21 mouse cellular contexts compared by ENCODE assay signal in genomic region chr1:72418744-72419655, GRCm38 (mm10).
A peak's percentile ranks its signal among the peaks of the same experiment; 100 is the strongest.
DNase-seq lines count a peak whose midpoint lies in the region; ATAC-seq and TF ChIP-seq lines count a peak whose summit lies in the region.
"Had no signal": no experiment of that assay in that cellular context is flagged by ENCODE, and none has a peak within 500 bp of the region (broad histone marks: within the 10 kb centered on the region; RNA-seq: fewer than 3 reads in every experiment).

No protein-coding gene starts in this region.

- DNase-seq in forebrain, embryonic 11.5 days (ENCODE audit: low spot score), result no peak
- peak in 1 of 2 experiments; percentile 37 for DNase-seq in layer of hippocampus, adult 2 months (ENCODE audit: low spot score in 2 of 2)
- no peak for DNase-seq in layer of hippocampus, adult 9-11 months
- DNase-seq in brain, embryonic 14.5 days (ENCODE audit: low read depth), result peak; percentile 49
- no peak for DNase-seq in T-cell, adult 2 months (ENCODE audit: low spot score)
- DNase-seq: adrenal gland, adult 8-10 months; heart, adult 11 months; heart, postnatal 14 days; kidney, adult 8-10 months; kidney, postnatal 14 days; right cerebral cortex, postnatal 14 days; spleen, adult 18-20 months; thymus, postnatal 36 days had no signal

- TF ChIP-seq POLR2A in brain, embryonic 14.5 days (IDR thresholded peaks at IDR 0.05; ENCODE audit: borderline replicate concordance, extremely low read depth, insufficient read depth, insufficient read length, poor library complexity, severe bottlenecking), result no peak

- H3K9me3 ChIP-seq in forebrain, embryonic 13.5 days (replicated peaks), result no peaks in the 10 kb centered on the region
- H3K9me3 ChIP-seq in forebrain, embryonic 11.5 days (ENCODE audit: control insufficient read depth, low read length), result no peaks in the 10 kb centered on the region
- H3K9me3 ChIP-seq in hindbrain, embryonic 16.5 days (ENCODE audit: control insufficient read depth, low read length), result no peaks in the 10 kb centered on the region
- H3K9me3 ChIP-seq: embryonic facial prominence, embryonic 12.5 days; heart, embryonic 12.5 days; limb, embryonic 15.5 days; liver, embryonic 15.5 days; midbrain, embryonic 10.5 days had no signal

- WGBS in forebrain, embryonic 13.5 days, result 57% methylated on average over 8 of the region's 8 CpGs
- WGBS in forebrain, embryonic 11.5 days, result 70% methylated on average over 8 of the region's 8 CpGs
- WGBS in hindbrain, embryonic 16.5 days, result 52% methylated on average over 8 of the region's 8 CpGs

- ATAC-seq in forebrain, embryonic 13.5 days, result 0 out of 2 replicates have a peak, but pooled peaks have one; percentile 19
- ATAC-seq in forebrain, embryonic 11.5 days (replicated peaks; ENCODE audit: low FRiP score), result no peak
- peak; percentile 53; the same call in 1 of the 2 replicates for ATAC-seq in hindbrain, embryonic 16.5 days

- H3K4me3 ChIP-seq in forebrain, embryonic 13.5 days, result no peak overlapping the region
- no peak overlapping the region for H3K4me3 ChIP-seq in forebrain, embryonic 11.5 days (ENCODE audit: low read depth, low read length)
- no peak overlapping the region for H3K4me3 ChIP-seq in layer of hippocampus, adult 2 months
- no peak overlapping the region for H3K4me3 ChIP-seq in hindbrain, embryonic 16.5 days (ENCODE audit: low read length)
- H3K4me3 ChIP-seq: embryonic facial prominence, embryonic 12.5 days; heart, embryonic 12.5 days; limb, embryonic 15.5 days; liver, embryonic 15.5 days; midbrain, embryonic 10.5 days had no signal

- H3K9ac ChIP-seq in forebrain, embryonic 13.5 days, result no peak overlapping the region
- no peak overlapping the region for H3K9ac ChIP-seq in forebrain, embryonic 11.5 days (ENCODE audit: low read length)
- H3K9ac ChIP-seq in hindbrain, embryonic 16.5 days (ENCODE audit: low read depth, low read length), result no peak overlapping the region
- H3K9ac ChIP-seq: embryonic facial prominence, embryonic 12.5 days; heart, embryonic 12.5 days; limb, embryonic 15.5 days; liver, embryonic 15.5 days had no signal

- no peak for TF ChIP-seq CTCF in layer of hippocampus, adult 2 months (conservative IDR thresholded peaks at IDR 0.05)
- TF ChIP-seq CTCF in brain, embryonic 14.5 days (IDR thresholded peaks at IDR 0.05; ENCODE audit: borderline replicate concordance, extremely low read depth, insufficient read depth, insufficient read length), result no peak

- no peak overlapping the region for H3K4me2 ChIP-seq in forebrain, embryonic 13.5 days
- no peak overlapping the region for H3K4me2 ChIP-seq in forebrain, embryonic 11.5 days (ENCODE audit: low read depth, low read length, severe bottlenecking)
- no peak overlapping the region for H3K4me2 ChIP-seq in hindbrain, embryonic 16.5 days (ENCODE audit: low read length)
- H3K4me2 ChIP-seq: embryonic facial prominence, embryonic 12.5 days; heart, embryonic 12.5 days; limb, embryonic 15.5 days; liver, embryonic 15.5 days had no signal

- peak overlapping the region; percentile 3; the same call in 1 of the 2 replicates for H3K27ac ChIP-seq in forebrain, embryonic 13.5 days
- H3K27ac ChIP-seq in forebrain, embryonic 11.5 days (ENCODE audit: low read depth, low read length), result no peak overlapping the region
- H3K27ac ChIP-seq in layer of hippocampus, adult 2 months, result peak overlapping the region; percentile 53; the same call in 1 of the 2 replicates
- H3K27ac ChIP-seq in hindbrain, embryonic 16.5 days (ENCODE audit: low read depth, low read length), result no peak overlapping the region
- H3K27ac ChIP-seq: embryonic facial prominence, embryonic 12.5 days; limb, embryonic 15.5 days; liver, embryonic 15.5 days; macrophage; midbrain, embryonic 10.5 days had no signal

- H3K36me3 ChIP-seq in forebrain, embryonic 13.5 days (ENCODE audit: poor library complexity, severe bottlenecking), result no peaks in the 10 kb centered on the region
- no peaks in the 10 kb centered on the region for H3K36me3 ChIP-seq in forebrain, embryonic 11.5 days (ENCODE audit: control insufficient read depth, insufficient read depth, low read length)
- no peaks in the 10 kb centered on the region for H3K36me3 ChIP-seq in hindbrain, embryonic 16.5 days (ENCODE audit: control insufficient read depth, insufficient read depth, low read length)
- H3K36me3 ChIP-seq: embryonic facial prominence, embryonic 12.5 days; heart, embryonic 12.5 days; limb, embryonic 15.5 days; liver, embryonic 15.5 days; midbrain, embryonic 10.5 days had no signal

- H3K4me1 ChIP-seq in forebrain, embryonic 13.5 days, result peaks cover 17% of the 10 kb centered on the region
- 0 out of 2 replicates have a peak, but pooled peaks cover 3% of the 10 kb centered on the region for H3K4me1 ChIP-seq in forebrain, embryonic 11.5 days (replicated peaks; ENCODE audit: control insufficient read depth, insufficient read depth, low read length)
- peaks cover 13% of the 10 kb centered on the region for H3K4me1 ChIP-seq in hindbrain, embryonic 16.5 days (ENCODE audit: control insufficient read depth, insufficient read depth, low read depth, low read length)
- H3K4me1 ChIP-seq: limb, embryonic 15.5 days had no signal

- H3K27me3 ChIP-seq in forebrain, embryonic 13.5 days, result no peaks in the 10 kb centered on the region
- no peaks in the 10 kb centered on the region for H3K27me3 ChIP-seq in forebrain, embryonic 11.5 days (ENCODE audit: control insufficient read depth, insufficient read depth, low read length)
- H3K27me3 ChIP-seq in hindbrain, embryonic 16.5 days (replicated peaks; ENCODE audit: control insufficient read depth, insufficient read depth, low read length), result no peaks in the 10 kb centered on the region
- H3K27me3 ChIP-seq: embryonic facial prominence, embryonic 12.5 days; heart, embryonic 12.5 days; limb, embryonic 15.5 days; liver, embryonic 15.5 days had no signal

Comparison
In these comparisons a context has a peak if more than half of its experiments do, and no peak if none do; other contexts are left out.
1. H3K27ac ChIP-seq: peak in forebrain, embryonic 13.5 days (single experiment) and layer of hippocampus, adult 2 months (single experiment); none in forebrain, embryonic 11.5 days (single experiment) and hindbrain, embryonic 16.5 days (single experiment).